Mouse (Mus musculus): ENCODE measurements around the gene Hoxb8.

DNA sequence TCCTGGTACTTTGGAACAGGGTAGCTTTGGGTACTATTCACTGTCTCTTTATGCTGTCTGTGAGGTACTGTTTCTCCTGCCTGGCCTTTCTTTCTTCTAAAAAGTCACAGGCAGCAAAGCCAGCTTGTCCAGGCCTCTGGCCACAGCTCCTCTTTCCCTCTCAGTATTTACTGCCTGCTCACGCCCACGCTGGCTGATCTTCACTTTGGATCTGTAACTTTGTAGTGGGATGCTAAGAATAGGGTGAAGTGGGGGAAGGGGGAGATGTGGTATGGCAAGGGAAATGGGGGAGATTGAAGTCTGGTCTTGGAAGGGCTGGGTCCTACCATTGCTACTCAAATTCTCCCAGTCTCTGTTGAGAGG is 52.3 kb downstream of the Hoxb8 start:
- no peak for TF ChIP-seq POLR2A (IDR thresholded peaks at IDR 0.05; ENCODE audit: extremely low read depth, insufficient read depth, low read length)
- TF ChIP-seq CTCF (IDR thresholded peaks at IDR 0.05; ENCODE audit: low read depth, low read length) = no peak

Data from liver, adult 2 months (tissue).